14 mouse cellular contexts compared by ENCODE assay signal in genomic region chr11:68854621-68855020, GRCm38 (mm10). TPM values are rescaled to one million over a fixed set of nuclear protein-coding genes. Genes with fewer than 3 reads are reported as not detected.
A peak's percentile ranks its signal among the peaks of the same experiment; 100 is the strongest.
DNase-seq lines count a peak whose midpoint lies in the region; ATAC-seq and TF ChIP-seq lines count a peak whose summit lies in the region.
"Had no signal": no experiment of that assay in that cellular context is flagged by ENCODE, and none has a peak within 500 bp of the region (broad histone marks: within the 10 kb centered on the region; RNA-seq: fewer than 3 reads in every experiment).

No protein-coding gene starts in this region.

- H3K9ac ChIP-seq in heart, embryonic 13.5 days, result no peak overlapping the region
- no peak overlapping the region for H3K9ac ChIP-seq in kidney, embryonic 15.5 days
- no peak overlapping the region for H3K9ac ChIP-seq in kidney, postnatal 0 days (ENCODE audit: low read depth, low read length)
- H3K9ac ChIP-seq in liver, embryonic 15.5 days, result no peak overlapping the region; the same call in 1 of the 2 replicates
- H3K9ac ChIP-seq in midbrain, embryonic 14.5 days (replicated peaks; ENCODE audit: low read length), result no peak overlapping the region

- intact Hi-C loops in heart, postnatal 36 days (cut with DNase I), result no loop called here

- no peak overlapping the region for H3K4me3 ChIP-seq in heart, embryonic 13.5 days
- H3K4me3 ChIP-seq in kidney, embryonic 15.5 days (replicated peaks), result no peak overlapping the region
- no peak overlapping the region for H3K4me3 ChIP-seq in kidney, postnatal 0 days (replicated peaks; ENCODE audit: low read depth, low read length)
- no peak overlapping the region for H3K4me3 ChIP-seq in liver, embryonic 15.5 days (replicated peaks)
- no peak overlapping the region for H3K4me3 ChIP-seq in midbrain, embryonic 14.5 days (replicated peaks; ENCODE audit: low read depth, low read length)
- H3K4me3 ChIP-seq: layer of hippocampus, adult 2 months had no signal

- no peak for TF ChIP-seq CTCF in kidney, postnatal 0 days (IDR thresholded peaks at IDR 0.05; ENCODE audit: low read depth)

- peak overlapping the region; percentile 93 for H3K27ac ChIP-seq in heart, embryonic 13.5 days (replicated peaks)
- peak overlapping the region; percentile 85; the same call in 1 of the 2 replicates for H3K27ac ChIP-seq in kidney, embryonic 15.5 days
- H3K27ac ChIP-seq in kidney, postnatal 0 days, result peak overlapping the region; percentile 100
- H3K27ac ChIP-seq in liver, embryonic 15.5 days (replicated peaks), result peak overlapping the region; percentile 100
- no peak overlapping the region for H3K27ac ChIP-seq in midbrain, embryonic 14.5 days (replicated peaks; ENCODE audit: low read depth, low read length)

- H3K4me1 ChIP-seq in heart, embryonic 13.5 days, result peaks cover 38% of the 10 kb centered on the region
- peaks cover 29% of the 10 kb centered on the region for H3K4me1 ChIP-seq in kidney, embryonic 15.5 days
- peaks cover 5% of the 10 kb centered on the region; the same call in 1 of the 2 replicates for H3K4me1 ChIP-seq in kidney, postnatal 0 days (replicated peaks; ENCODE audit: insufficient read depth, low read length)
- H3K4me1 ChIP-seq in liver, embryonic 15.5 days (replicated peaks), result peaks cover 56% of the 10 kb centered on the region
- peaks cover 21% of the 10 kb centered on the region for H3K4me1 ChIP-seq in midbrain, embryonic 14.5 days (ENCODE audit: control insufficient read depth, insufficient read depth, low read length)

- WGBS in heart, embryonic 13.5 days, result 81% methylated on average over 3 of the region's 3 CpGs
- WGBS in kidney, embryonic 15.5 days, result 88% methylated on average over 3 of the region's 3 CpGs
- 79% methylated on average over 3 of the region's 3 CpGs for WGBS in kidney, postnatal 0 days
- WGBS in liver, embryonic 15.5 days (ENCODE audit: insufficient replicate concordance), result 72% methylated on average over 3 of the region's 3 CpGs
- 91% methylated on average over 3 of the region's 3 CpGs for WGBS in midbrain, embryonic 14.5 days

- DNase-seq in heart, postnatal 36 days, result no peak
- no peak for DNase-seq in kidney, postnatal 10 days
- DNase-seq in kidney, postnatal 0 days (ENCODE audit: low spot score), result no peak
- no peak for DNase-seq in ovary, postnatal 36 days (ENCODE audit: low spot score)
- DNase-seq in midbrain, embryonic 14.5 days, result no peak

- 0 out of 2 replicates have a peak overlapping the region, but pooled peaks have one; percentile 83 for H3K4me2 ChIP-seq in heart, embryonic 13.5 days
- H3K4me2 ChIP-seq in kidney, embryonic 15.5 days, result no peak overlapping the region; the same call in 1 of the 2 replicates
- H3K4me2 ChIP-seq in kidney, postnatal 0 days (ENCODE audit: low read length), result no peak overlapping the region
- no peak overlapping the region for H3K4me2 ChIP-seq in liver, embryonic 15.5 days
- H3K4me2 ChIP-seq in midbrain, embryonic 14.5 days (ENCODE audit: low read length), result no peak overlapping the region

- no peaks in the 10 kb centered on the region for H3K36me3 ChIP-seq in heart, embryonic 13.5 days
- no peaks in the 10 kb centered on the region for H3K36me3 ChIP-seq in kidney, embryonic 15.5 days
- H3K36me3 ChIP-seq in kidney, postnatal 0 days (ENCODE audit: insufficient read depth, low read length), result no peaks in the 10 kb centered on the region
- no peaks in the 10 kb centered on the region for H3K36me3 ChIP-seq in liver, embryonic 15.5 days (replicated peaks)
- no peaks in the 10 kb centered on the region for H3K36me3 ChIP-seq in midbrain, embryonic 14.5 days (ENCODE audit: control insufficient read depth, insufficient read depth, low read length)

- H3K27me3 ChIP-seq in heart, embryonic 13.5 days (replicated peaks), result no peaks in the 10 kb centered on the region
- H3K27me3 ChIP-seq in kidney, embryonic 15.5 days, result no peaks in the 10 kb centered on the region
- H3K27me3 ChIP-seq in kidney, postnatal 0 days (ENCODE audit: insufficient read depth, low read length), result no peaks in the 10 kb centered on the region
- H3K27me3 ChIP-seq in liver, embryonic 15.5 days, result no peaks in the 10 kb centered on the region
- no peaks in the 10 kb centered on the region for H3K27me3 ChIP-seq in midbrain, embryonic 14.5 days (ENCODE audit: control insufficient read depth, insufficient read depth, low read length)

- no peak for ATAC-seq in heart, embryonic 13.5 days (ENCODE audit: extremely low read depth, insufficient number of reproducible peaks, low FRiP score, low TSS enrichment)
- no peak for ATAC-seq in kidney, embryonic 15.5 days (replicated peaks; ENCODE audit: low FRiP score)
- no peak for ATAC-seq in kidney, postnatal 0 days (replicated peaks; ENCODE audit: low FRiP score, low read depth)
- no peak for ATAC-seq in liver, embryonic 15.5 days (ENCODE audit: insufficient read depth)
- ATAC-seq in midbrain, embryonic 14.5 days (ENCODE audit: low FRiP score, low TSS enrichment), result no peak
- ATAC-seq: hindbrain, embryonic 16.5 days had no signal

- no peaks in the 10 kb centered on the region for H3K9me3 ChIP-seq in heart, embryonic 13.5 days
- H3K9me3 ChIP-seq in kidney, embryonic 15.5 days (replicated peaks), result no peaks in the 10 kb centered on the region
- H3K9me3 ChIP-seq in kidney, postnatal 0 days (replicated peaks; ENCODE audit: low read length), result no peaks in the 10 kb centered on the region
- no peaks in the 10 kb centered on the region for H3K9me3 ChIP-seq in liver, embryonic 15.5 days (replicated peaks)
- no peaks in the 10 kb centered on the region for H3K9me3 ChIP-seq in midbrain, embryonic 14.5 days (ENCODE audit: control insufficient read depth, low read length)
- H3K9me3 ChIP-seq: G1E had no signal

RNA-seq across cellular contexts. Expression of gene Ndel1, which starts 17.0 kb away (rescaled TPM):
- 56.7 and 61.6 TPM in 2 replicates for polyA plus RNA-seq in heart, embryonic 13.5 days (2015; fragmentation: Nextera tagmentation; extraction: Ambion mirVana)
- 10 to 100 TPM; 60.9 to 71.3 TPM for total RNA-seq in heart, postnatal 36 days (2021)
- polyA plus RNA-seq in kidney, embryonic 15.5 days (2015; fragmentation: Nextera tagmentation; extraction: Ambion mirVana), result 87.3 and 87.5 TPM in 2 replicates
- polyA plus RNA-seq in kidney, postnatal 0 days (2015; fragmentation: Nextera tagmentation; extraction: Ambion mirVana), result 86.1 and 90.9 TPM in 2 replicates
- 37.6 and 41.7 TPM in 2 replicates for polyA plus RNA-seq in liver, embryonic 15.5 days (2015; fragmentation: Nextera tagmentation; extraction: Ambion mirVana)
- polyA plus RNA-seq in midbrain, embryonic 14.5 days (2014; fragmentation: Nextera tagmentation; extraction: Ambion mirVana), result 67.4 and 86.3 TPM in 2 replicates

RNA-seq across cellular contexts. Expression of gene Rnf222, which starts 33.7 kb away (rescaled TPM):
- polyA plus RNA-seq in heart, embryonic 13.5 days (2015; fragmentation: Nextera tagmentation; extraction: Ambion mirVana), result 0.14 and 0.15 TPM in 2 replicates
- total RNA-seq in heart, postnatal 36 days (2021), result not detected
- polyA plus RNA-seq in kidney, embryonic 15.5 days (2015; fragmentation: Nextera tagmentation; extraction: Ambion mirVana), result 0.18 and 0.27 TPM in 2 replicates
- 0.13 and 0.17 TPM in 2 replicates for polyA plus RNA-seq in kidney, postnatal 0 days (2015; fragmentation: Nextera tagmentation; extraction: Ambion mirVana)
- polyA plus RNA-seq in liver, embryonic 15.5 days (2015; fragmentation: Nextera tagmentation; extraction: Ambion mirVana), result 0.13 TPM in 2 replicates
- not detected in 2 replicates for polyA plus RNA-seq in midbrain, embryonic 14.5 days (2014; fragmentation: Nextera tagmentation; extraction: Ambion mirVana)
- total RNA-seq: granulocyte monocyte progenitor cell, adult 5-6 weeks; layer of hippocampus, adult 2 months; neutrophil, adult 5-6 weeks had no signal
- polyA plus RNA-seq: forebrain, embryonic 11.5 days; G1E had no signal

RNA-seq across cellular contexts. Expression of gene Rpl26, which starts 46.8 kb away (rescaled TPM):
- 640 and 686 TPM in 2 replicates for polyA plus RNA-seq in heart, embryonic 13.5 days (2015; fragmentation: Nextera tagmentation; extraction: Ambion mirVana)
- 100 to 1,000 TPM; 655 to 678 TPM for total RNA-seq in heart, postnatal 36 days (2021)
- polyA plus RNA-seq in kidney, embryonic 15.5 days (2015; fragmentation: Nextera tagmentation; extraction: Ambion mirVana), result 1,042 and 1,119 TPM in 2 replicates
- polyA plus RNA-seq in kidney, postnatal 0 days (2015; fragmentation: Nextera tagmentation; extraction: Ambion mirVana), result 1,114 and 1,312 TPM in 2 replicates
- polyA plus RNA-seq in liver, embryonic 15.5 days (2015; fragmentation: Nextera tagmentation; extraction: Ambion mirVana), result 434 and 517 TPM in 2 replicates
- polyA plus RNA-seq in midbrain, embryonic 14.5 days (2014; fragmentation: Nextera tagmentation; extraction: Ambion mirVana), result 670 and 732 TPM in 2 replicates
